Mouse (Mus musculus) hindbrain, embryonic 14.5 days (tissue): ENCODE measurements around the gene Klhl32. TPM values are rescaled to one million over a fixed set of nuclear protein-coding genes. Genes with fewer than 3 reads are reported as not detected.

Experiments
- ATAC-seq: fragments of 200-750 bp; cut with Nextera tagmentation; 2 replicates; pipeline ENCODE4 v1.8.0; 2017; ENCODE audit warnings: moderate number of reproducible peaks, mild to moderate bottlenecking, moderate TSS enrichment, moderate library complexity; ENCODE audit not compliant: low FRiP score
- DNase-seq: peaks from one replicate; pipeline ENCODE4 v3.0.0-alpha.2; 2015; ENCODE audit warnings: low spot score
- H3K27ac ChIP-seq: fragments of 300-500 bp; sonication (generic); 2 replicates; pipeline ENCODE4 v1.5.1; 2014; ENCODE audit warnings: mild to moderate bottlenecking, moderate library complexity
- H3K27me3 ChIP-seq: fragments of 300-500 bp; sonication (generic); 2 replicates; pipeline ENCODE4 v1.6.1; 2014; ENCODE audit warnings: mild to moderate bottlenecking, low read length, mixed read lengths; ENCODE audit not compliant: control insufficient read depth, insufficient read depth
- H3K36me3 ChIP-seq: fragments of 300-500 bp; sonication (generic); replicated peaks from 2 replicates; pipeline ENCODE4 v1.6.1; 2014; ENCODE audit not compliant: control insufficient read depth, insufficient read depth
- H3K4me1 ChIP-seq: fragments of 300-500 bp; sonication (generic); replicated peaks from 2 replicates; pipeline ENCODE4 v1.6.1; 2014; ENCODE audit warnings: antibody characterized with exemption, low read length, mixed read lengths; ENCODE audit not compliant: control insufficient read depth, insufficient read depth
- H3K4me2 ChIP-seq: fragments of 300-500 bp; sonication (generic); replicated peaks from 2 replicates; pipeline ENCODE4 v1.6.1; 2014; ENCODE audit warnings: mild to moderate bottlenecking, moderate library complexity
- H3K4me3 ChIP-seq: fragments of 300-500 bp; sonication (generic); replicated peaks from 2 replicates; pipeline ENCODE4 v1.5.1; 2014; ENCODE audit warnings: mild to moderate bottlenecking, low read length
- H3K9ac ChIP-seq: fragments of 300-500 bp; sonication (generic); 2 replicates; pipeline ENCODE4 v1.6.1; 2014
- H3K9me3 ChIP-seq: fragments of 300-500 bp; sonication (generic); 2 replicates; pipeline ENCODE4 v1.6.1; 2016; ENCODE audit warnings: low read length; ENCODE audit not compliant: control insufficient read depth
- WGBS: fragments of 180-500 bp; shearing (Covaris S2); extraction: QIAGEN DNeasy Blood & Tissue Kit; methylation state at CpG from one replicate; pipeline ENCODE4 v1.1.7; 2014; 5-methylcytosine and 5-hydroxymethylcytosine counted together
- polyA plus RNA-seq: library from polyadenylated mRNA; unstranded; fragments of >200 nt; fragmentation: Nextera tagmentation; extraction: Ambion mirVana; gene quantifications from 2 replicates; pipeline ENCODE4 v1.2.1, GENCODE M21; 2014

Gene Klhl32
- polyA plus RNA-seq, 1 experiment from 2014 or later, result 29.8 TPM

GRCm38 (mm10) chr4:24626686-24627085 is 224.2 kb downstream of the Klhl32 start:
- 77% methylated on average over 4 of the region's 4 CpGs for WGBS
- Histone ChIP-seq H3K27me3 (no peaks in the 10 kb centered on the region), H3K4me3 (no peak overlapping the region), H3K9me3 (no peaks in the 10 kb centered on the region), H3K4me1 (peaks cover 11% of the 10 kb centered on the region; the same call in 1 of the 2 replicates), H3K9ac (no peak overlapping the region), H3K27ac (no peak overlapping the region), H3K36me3 (peaks cover 5% of the 10 kb centered on the region; the same call in 1 of the 2 replicates), H3K4me2 (no peak overlapping the region)
- DNase-seq, result no peak
- no peak for ATAC-seq

GRCm38 (mm10) chr4:24625951-24626584 is 224.9 kb downstream of the Klhl32 start:
- 82% methylated on average over 13 of the region's 13 CpGs for WGBS

GRCm38 (mm10) chr4:24621422-24622187 is 229.3 kb downstream of the Klhl32 start:
- no peaks in the 10 kb centered on the region for H3K36me3 ChIP-seq
- no peaks in the 10 kb centered on the region for H3K4me1 ChIP-seq
- no peak overlapping the region for H3K4me2 ChIP-seq
- no peak for DNase-seq
- peak; percentile 13; the same call in 1 of the 2 replicates for ATAC-seq
- no peak overlapping the region for H3K27ac ChIP-seq
- H3K9me3 ChIP-seq, result no peaks in the 10 kb centered on the region
- H3K4me3 ChIP-seq, result no peak overlapping the region
- WGBS, result 72% methylated on average over 9 of the region's 9 CpGs
- H3K9ac ChIP-seq, result no peak overlapping the region
- no peaks in the 10 kb centered on the region for H3K27me3 ChIP-seq

More at GRCm38 (mm10) chr4:24625951-24626584, 224.9 kb downstream of the Klhl32 start:
- Histone ChIP-seq H3K36me3 (peaks cover 5% of the 10 kb centered on the region; the same call in 1 of the 2 replicates), H3K27ac (no peak overlapping the region), H3K4me2 (no peak overlapping the region), H3K4me1 (0 out of 2 replicates have a peak, but pooled peaks cover 5% of the 10 kb centered on the region), H3K9me3 (no peaks in the 10 kb centered on the region), H3K9ac (no peak overlapping the region), H3K27me3 (no peaks in the 10 kb centered on the region), H3K4me3 (no peak overlapping the region)
- ATAC-seq (no peak), DNase-seq (no peak)

GRCm38 (mm10) chr4:24620440-24620839 is 230.5 kb downstream of the Klhl32 start:
- no peaks in the 10 kb centered on the region for H3K4me1 ChIP-seq
- H3K36me3 ChIP-seq, result no peaks in the 10 kb centered on the region
- WGBS, result 92% methylated on average over 5 of the region's 5 CpGs
- H3K9ac ChIP-seq, result no peak overlapping the region
- no peak overlapping the region for H3K27ac ChIP-seq
- H3K27me3 ChIP-seq, result no peaks in the 10 kb centered on the region
- H3K4me3 ChIP-seq, result no peak overlapping the region
- H3K4me2 ChIP-seq, result no peak overlapping the region
- no peak for DNase-seq
- no peak for ATAC-seq
- H3K9me3 ChIP-seq, result no peaks in the 10 kb centered on the region

DNA sequence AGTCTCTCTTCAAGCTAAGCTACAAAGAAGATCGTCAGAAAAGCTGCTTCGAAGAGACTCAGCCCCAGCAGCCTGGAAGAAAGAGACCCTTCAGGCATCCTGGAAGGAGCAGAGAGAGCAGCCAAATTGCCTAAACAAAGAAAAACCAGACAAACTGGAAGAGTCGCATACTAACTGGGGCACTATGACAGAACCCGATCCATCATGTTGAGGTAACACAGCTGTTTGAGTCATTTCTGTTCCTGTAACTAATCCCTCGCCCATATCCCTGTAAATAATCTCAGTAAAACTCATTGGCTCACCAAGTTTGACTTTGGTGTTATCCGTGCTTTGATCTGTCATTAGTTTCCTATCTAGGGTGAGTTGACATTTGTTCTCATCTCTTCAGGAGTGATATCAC is 230.9 kb downstream of the Klhl32 start:
- 85% methylated on average over 6 of the region's 6 CpGs for WGBS
- H3K36me3 ChIP-seq, result no peaks in the 10 kb centered on the region
- ATAC-seq (no peak), DNase-seq (no peak)
- no peak overlapping the region for H3K4me2 ChIP-seq
- H3K9ac ChIP-seq, result no peak overlapping the region
- no peaks in the 10 kb centered on the region for H3K27me3 ChIP-seq
- no peaks in the 10 kb centered on the region for H3K9me3 ChIP-seq
- H3K4me3 ChIP-seq, result no peak overlapping the region
- H3K27ac ChIP-seq, result no peak overlapping the region
- H3K4me1 ChIP-seq, result no peaks in the 10 kb centered on the region

GRCm38 (mm10) chr4:24609564-24609963 is 241.4 kb downstream of the Klhl32 start:
- no peaks in the 10 kb centered on the region for H3K36me3 ChIP-seq
- H3K4me2 ChIP-seq, result no peak overlapping the region
- H3K4me1 ChIP-seq, result no peaks in the 10 kb centered on the region
- no peak overlapping the region for H3K9ac ChIP-seq
- H3K4me3 ChIP-seq, result no peak overlapping the region
- H3K27me3 ChIP-seq, result no peaks in the 10 kb centered on the region
- WGBS, result 100% methylated on average over 2 of the region's 2 CpGs
- ATAC-seq (no peak), DNase-seq (no peak)
- H3K27ac ChIP-seq, result no peak overlapping the region
- no peaks in the 10 kb centered on the region for H3K9me3 ChIP-seq

DNA sequence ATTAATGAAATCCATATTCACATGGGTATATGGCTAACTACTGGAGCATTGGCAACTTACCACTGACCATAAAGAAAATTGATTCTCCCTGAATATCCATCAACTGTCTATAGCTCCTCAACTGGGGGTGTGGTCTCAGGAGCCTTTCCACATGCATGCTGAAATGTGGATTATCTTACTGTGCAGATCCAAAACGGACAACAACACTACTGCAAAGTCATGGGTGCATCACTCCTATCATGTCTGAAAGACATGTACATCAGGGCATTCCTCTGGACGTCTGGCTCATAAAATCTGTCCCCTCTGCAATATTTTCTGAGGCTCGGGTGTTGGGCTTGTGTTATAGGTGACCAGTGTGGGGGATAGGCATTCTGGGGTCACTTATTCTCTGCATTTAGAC is 241.8 kb downstream of the Klhl32 start:
- no peaks in the 10 kb centered on the region for H3K36me3 ChIP-seq
- ATAC-seq, result no peak
- no peaks in the 10 kb centered on the region for H3K9me3 ChIP-seq
- WGBS, result 93% methylated on average over 3 of the region's 3 CpGs
- no peaks in the 10 kb centered on the region for H3K27me3 ChIP-seq
- H3K4me1 ChIP-seq, result no peaks in the 10 kb centered on the region
- no peak overlapping the region for H3K27ac ChIP-seq
- H3K4me3 ChIP-seq, result no peak overlapping the region
- DNase-seq, result no peak
- no peak overlapping the region for H3K9ac ChIP-seq
- H3K4me2 ChIP-seq, result no peak overlapping the region

DNA sequence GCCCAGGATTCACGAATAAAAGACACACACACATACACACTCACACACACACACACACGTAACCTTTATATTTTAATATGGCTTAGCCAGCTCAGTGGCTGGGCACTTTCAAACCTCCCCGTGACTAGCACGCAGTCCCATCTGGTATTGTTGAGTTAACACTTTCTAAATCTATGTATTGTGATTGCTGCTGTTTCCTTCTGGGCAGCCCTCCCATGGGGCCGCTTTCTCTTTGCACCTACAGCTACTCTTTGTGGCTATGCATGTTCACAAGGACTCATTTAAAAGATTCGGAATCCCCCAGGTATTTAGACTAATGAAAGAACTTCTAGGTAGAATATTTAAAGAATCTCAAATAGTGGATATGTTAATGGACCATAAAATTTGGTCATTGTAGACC is 249.2 kb downstream of the Klhl32 start:
- Histone ChIP-seq H3K9me3 (no peaks in the 10 kb centered on the region), H3K36me3 (no peaks in the 10 kb centered on the region), H3K27me3 (no peaks in the 10 kb centered on the region), H3K4me3 (no peak overlapping the region), H3K9ac (no peak overlapping the region), H3K4me1 (no peaks in the 10 kb centered on the region), H3K4me2 (no peak overlapping the region), H3K27ac (no peak overlapping the region)
- no peak for ATAC-seq
- DNase-seq, result no peak
- WGBS, result 87% methylated on average over 6 of the region's 6 CpGs

GRCm38 (mm10) chr4:24598637-24599036 is 252.3 kb downstream of the Klhl32 start:
- no peak overlapping the region for H3K9ac ChIP-seq
- WGBS, result 76% methylated on average over 1 of the region's 1 CpGs

More at GRCm38 (mm10) chr4:24598637-24599036, 252.3 kb downstream of the Klhl32 start:
- Histone ChIP-seq H3K9me3 (no peaks in the 10 kb centered on the region), H3K4me3 (no peak overlapping the region), H3K27ac (no peak overlapping the region), H3K4me1 (no peaks in the 10 kb centered on the region), H3K36me3 (no peaks in the 10 kb centered on the region), H3K27me3 (no peaks in the 10 kb centered on the region), H3K4me2 (no peak overlapping the region)
- ATAC-seq (no peak), DNase-seq (no peak)
